Mouse (Mus musculus) left cerebral cortex, adult 9 months (tissue): ENCODE data around the gene Afdn.

Source experiments
- DNase-seq, 2 experiments: peaks; one replicate each; pipeline ENCODE4 v3.0.0; 2022; ENCODE audit warnings: low spot score in 2 of 2

Gene Afdn

DNA sequence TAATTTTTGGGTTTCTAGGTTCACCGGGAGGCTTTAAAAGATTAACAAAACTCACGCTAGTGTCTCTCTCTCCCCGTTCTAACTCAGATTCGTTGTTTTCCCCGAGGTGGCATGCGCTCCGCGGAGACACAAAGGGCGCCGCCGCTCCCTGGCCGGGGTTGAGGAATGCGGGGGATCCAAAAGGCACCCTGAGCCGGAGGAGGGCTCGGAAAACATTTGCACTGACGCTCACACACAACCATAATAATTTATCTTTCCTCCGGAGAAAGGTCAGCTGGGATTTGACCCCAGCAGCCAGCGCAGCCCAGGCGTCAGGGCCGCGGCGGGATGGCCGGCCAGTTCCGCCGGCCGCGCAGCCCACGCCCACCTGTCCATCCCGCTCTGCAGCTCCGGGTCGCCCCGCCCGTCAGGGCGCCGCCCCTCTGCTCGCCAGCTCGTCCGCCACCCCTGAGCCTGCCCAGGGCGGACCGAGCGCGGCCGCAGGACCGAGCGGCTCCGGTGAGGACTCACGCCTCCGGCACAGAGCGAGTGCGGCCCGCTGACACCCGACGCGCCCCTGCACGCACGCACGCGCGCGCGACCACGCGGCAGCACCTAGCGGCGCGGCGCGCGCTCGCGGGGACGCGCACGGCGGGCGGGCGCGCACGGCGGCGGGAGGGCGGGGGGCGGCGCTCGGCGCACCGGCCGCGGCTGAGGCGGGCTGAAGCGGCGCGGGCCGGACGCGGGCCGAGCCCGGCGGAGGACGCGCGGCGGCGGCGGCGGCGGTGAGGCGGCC, at the start of gene Afdn:
Afdn (plus strand) TSS at position 687 of the 775 bp plus-strand sequence.
- DNase-seq: peak in 1 of 2 experiments; percentile 73

DNA sequence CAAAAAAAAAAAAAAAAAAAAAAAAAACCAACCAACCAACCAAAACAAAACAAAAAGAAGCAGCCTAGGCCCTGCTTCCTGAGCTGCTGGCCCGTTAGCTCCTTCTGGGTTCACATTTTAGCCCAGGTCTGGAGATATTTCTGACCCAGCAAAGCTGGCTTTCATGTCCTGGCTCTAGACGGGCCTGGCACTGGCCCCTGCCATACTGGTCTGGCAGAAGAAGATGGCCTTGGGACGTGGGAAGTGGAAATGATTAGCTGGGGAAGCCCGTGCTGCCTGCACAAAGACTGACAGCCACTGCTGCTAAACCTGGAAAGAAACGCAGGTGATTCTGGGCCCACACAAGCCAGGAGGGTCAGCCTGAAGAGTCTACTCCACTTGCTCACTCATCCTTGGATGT, 49.2 kb upstream of the Afdn start:
- DNase-seq: no peak

DNA sequence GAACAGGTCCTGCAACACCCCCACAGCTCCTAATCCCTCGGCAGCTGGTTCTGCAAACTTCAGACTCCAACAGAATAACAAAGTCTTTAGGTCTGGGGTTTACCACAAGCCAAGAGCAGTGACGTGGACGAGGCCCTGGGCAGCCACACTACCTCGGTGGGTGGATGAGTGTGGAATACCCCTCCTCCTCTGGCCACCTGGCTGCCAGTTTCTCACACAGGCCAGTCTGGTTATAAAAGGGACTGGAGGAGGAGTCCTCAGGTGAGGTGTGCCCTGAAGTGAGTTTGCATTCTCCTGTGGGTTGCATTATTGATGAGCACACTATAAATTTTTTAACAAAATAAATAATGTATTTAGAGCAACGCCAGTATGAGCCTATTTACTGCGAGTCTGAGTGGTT, 48.2 kb upstream of the Afdn start:
- no peak for DNase-seq

DNA sequence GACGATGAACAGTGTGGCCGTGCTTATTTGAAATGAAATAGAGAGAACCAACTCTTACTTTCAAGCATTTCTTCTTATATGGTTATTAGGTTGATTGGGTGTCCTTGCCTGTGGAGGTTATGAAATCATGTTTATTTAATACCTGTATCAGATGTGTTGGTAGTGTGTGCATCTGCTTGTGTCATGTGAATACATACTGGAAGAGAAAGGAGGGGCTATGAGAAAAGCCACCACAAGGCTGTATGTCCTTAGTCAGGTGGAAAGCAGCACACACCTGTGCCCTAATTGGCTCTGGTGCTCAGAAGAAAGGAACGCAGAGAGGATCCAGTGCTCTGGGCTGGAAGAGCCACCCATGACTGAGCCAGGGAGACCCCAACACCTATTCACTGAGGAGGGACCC, 47.8 kb upstream of the Afdn start:
- DNase-seq: no peak

DNA sequence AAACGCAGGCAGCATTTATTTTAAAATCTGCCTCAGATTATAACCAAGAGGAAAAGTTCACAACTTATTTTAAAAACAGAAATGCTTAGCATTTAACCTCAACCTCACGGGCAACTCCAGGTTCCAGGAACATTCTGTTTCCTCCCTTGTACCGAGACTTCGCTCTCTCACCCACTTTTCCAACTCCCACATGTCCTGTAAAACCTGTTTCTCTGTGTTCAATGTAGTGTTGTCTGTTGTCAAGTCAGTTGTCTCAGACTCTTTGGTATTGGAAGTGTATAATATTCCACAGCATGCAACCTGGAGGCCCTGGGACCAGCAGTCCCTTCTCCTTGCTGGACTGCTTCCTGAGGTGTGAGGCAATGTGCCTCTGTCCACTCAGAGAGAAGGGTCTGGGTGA, 46.2 kb upstream of the Afdn start:
- no peak for DNase-seq

DNA sequence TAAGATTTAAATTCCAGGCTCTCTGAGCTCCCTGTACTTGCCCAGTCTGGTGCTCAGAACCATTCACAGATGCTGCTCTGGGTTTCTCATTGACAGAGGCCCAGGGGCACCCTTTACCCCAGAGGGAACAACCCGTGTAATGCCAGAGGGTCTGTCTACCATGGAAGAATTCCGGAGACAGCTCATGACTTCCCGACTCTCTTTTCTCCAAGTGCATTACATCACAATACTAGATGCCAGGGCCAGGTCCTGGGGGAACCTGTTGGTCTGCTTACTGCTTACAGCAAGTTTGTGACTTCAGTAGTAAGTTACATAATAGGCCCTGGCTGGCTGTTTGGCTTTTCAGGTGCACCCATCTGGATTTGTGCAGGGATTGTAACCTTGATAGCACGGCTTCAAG, 45.7 kb upstream of the Afdn start:
- DNase-seq: no peak

DNA sequence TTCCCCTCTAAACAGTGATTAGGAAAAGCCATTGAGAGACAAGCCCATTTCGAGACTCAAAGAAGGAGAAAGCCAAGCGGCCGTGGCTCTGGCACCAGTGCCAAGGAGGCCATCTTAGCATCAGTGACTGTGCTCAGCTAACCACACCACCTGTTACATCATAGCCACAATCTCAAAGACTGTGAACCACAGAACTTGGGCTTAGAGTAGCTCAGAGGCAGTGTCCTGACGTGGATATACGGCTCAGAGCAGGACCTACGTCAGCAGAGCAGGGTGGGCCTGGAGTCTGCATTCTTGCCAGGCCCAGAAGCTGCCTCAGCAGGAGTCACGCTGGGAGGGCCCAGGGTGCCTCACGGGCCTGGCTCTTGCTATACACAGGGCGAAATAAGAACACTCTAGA, 44.8 kb upstream of the Afdn start:
- DNase-seq: no peak

DNA sequence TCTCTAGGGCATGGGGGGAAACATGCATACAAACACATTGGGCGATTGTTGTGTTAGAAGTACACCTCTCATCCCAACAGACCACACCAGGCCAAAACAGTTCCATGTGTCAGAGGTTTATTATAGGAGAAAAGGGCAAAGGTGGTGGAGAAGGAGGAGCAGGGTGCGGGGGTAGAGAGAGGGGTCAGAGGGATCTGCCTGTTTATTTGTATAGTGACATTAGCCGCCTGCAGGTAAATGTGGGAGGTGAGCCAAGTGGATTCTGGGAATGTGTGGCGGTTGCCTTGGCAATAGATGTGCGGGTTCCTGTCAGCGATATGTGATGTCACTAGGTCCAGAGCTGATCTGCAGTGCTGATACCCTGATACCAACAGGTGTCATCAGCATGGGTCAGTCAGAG, 44.0 kb upstream of the Afdn start:
- DNase-seq: no peak

DNA sequence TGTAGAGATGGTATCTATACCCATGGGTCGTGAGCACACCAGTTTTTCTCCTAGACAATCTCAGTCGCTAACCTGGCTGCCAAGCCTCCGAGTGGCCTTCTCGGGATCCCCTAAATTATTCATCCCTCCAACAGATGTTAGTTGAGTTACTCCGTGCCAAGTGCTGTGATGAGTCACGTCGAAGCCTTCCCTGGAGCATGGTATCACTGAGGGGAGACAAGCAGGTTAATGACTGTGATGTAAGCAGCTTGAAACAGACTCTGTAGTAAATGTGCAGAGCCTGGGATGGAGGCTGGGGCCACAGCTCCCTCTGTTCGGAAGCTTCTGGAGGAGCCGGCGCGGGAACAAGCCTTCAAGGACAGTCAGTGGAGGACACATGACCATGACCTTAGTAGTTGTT, 42.9 kb upstream of the Afdn start:
- peak in 1 of 2 experiments; percentile 37 for DNase-seq

DNA sequence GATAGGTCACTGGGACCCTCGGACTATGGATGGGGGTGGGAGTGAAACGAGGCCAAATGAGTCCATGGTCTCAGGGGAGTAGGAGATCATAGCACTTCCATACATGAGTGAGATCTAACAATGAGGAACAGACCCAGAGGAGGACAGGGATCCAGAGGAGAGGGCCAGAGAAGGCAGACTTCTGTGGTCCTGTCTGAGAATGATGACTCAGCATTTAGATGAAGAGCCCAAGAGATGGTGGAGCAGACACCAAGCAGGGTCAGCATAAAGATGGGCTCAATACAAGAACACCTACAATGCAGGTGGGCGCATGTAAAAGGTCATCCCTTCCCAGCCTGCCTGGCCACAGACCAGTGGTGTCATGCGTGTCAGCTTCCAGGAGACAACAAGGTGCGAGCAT, 40.2 kb upstream of the Afdn start:
- DNase-seq: no peak

DNA sequence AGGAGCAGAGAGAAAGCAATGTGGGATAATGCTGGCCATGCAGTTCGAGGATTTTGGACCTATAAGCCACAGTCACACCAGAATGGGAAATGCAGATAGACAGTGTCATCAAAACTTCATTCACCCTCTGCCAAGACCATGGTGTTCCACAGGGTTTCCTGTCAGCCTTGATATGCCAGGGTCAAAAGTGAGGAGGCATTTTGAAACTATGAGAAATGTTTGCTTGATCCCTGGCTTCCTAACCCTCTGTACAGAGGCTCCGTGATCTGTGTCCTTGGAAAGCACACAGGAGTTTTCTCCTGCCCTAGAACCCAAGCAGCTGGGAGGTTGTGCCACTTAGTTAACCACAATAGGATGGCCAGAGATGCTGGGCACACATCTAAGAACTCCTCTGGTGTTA, 39.0 kb upstream of the Afdn start:
- DNase-seq: no peak

DNA sequence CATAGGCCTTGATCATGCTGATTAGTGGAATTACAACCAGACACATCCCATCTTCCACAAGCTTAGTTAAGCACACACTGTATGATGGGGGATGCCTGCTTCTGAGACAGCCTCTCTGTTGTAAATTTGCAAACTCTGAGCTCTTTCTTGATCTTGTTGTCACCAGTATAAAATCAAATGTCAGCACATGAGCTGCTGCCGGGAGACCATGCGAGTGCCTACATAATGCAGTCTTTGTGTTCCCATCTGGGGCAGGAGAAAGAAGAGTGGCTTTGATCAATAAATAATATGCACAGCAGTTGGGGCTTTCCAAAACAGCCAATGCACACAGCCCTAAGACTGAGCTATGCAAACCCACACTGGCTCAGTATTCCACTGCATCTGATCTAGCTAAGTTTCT, 37.9 kb upstream of the Afdn start:
- DNase-seq: no peak

DNA sequence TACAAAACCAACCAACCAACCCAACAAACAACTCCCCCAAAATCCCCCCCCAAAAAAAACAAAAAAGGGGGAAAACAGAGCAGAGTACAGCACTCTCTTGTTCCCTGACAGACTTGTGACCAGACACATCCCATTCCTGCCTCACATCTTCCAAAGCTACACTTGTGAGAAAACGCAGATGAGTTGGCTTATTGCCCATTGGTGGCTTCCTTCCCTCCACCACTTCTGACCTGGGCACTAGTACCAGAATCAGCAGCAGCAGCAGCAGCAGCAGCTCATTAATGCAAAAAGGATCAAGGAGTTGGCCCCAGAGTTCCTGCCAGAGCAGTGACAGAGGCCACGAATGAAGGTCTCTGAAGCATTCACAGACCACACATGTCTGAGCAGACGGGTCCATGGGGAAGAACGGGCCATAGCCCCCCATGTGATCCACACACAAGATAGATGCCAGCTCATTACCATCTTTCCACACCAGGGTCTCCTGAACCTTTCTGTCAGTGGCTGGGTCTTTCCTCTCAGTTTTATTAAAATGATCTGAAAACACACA, 35.3 kb upstream of the Afdn start:
- no peak for DNase-seq

DNA sequence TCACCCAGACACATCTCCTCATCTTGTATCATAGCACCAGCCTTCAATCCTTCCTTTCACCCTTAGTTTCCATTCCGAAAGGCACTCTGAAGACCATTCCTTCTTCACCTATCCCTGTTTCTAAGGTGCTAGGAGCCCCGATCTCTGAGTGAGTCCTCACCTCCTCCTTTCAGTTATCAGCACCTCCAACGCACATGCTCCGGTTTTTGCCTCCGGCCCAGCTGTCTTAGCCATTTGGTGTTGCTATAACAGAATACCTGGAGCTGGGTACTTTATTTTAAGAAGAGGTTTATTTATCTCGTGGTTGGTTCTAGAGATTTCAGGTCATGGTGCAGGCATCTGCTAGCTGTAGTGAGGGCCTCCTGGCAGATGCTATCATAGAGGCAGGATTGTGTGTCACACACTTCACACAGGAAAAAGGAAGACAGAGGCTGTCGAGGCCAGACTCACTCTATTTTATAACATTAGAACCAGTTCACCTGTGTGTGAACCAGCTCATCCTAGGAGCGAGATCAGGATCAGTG, 33.4 kb upstream of the Afdn start:
- DNase-seq: peak in 1 of 2 experiments; percentile 58

DNA sequence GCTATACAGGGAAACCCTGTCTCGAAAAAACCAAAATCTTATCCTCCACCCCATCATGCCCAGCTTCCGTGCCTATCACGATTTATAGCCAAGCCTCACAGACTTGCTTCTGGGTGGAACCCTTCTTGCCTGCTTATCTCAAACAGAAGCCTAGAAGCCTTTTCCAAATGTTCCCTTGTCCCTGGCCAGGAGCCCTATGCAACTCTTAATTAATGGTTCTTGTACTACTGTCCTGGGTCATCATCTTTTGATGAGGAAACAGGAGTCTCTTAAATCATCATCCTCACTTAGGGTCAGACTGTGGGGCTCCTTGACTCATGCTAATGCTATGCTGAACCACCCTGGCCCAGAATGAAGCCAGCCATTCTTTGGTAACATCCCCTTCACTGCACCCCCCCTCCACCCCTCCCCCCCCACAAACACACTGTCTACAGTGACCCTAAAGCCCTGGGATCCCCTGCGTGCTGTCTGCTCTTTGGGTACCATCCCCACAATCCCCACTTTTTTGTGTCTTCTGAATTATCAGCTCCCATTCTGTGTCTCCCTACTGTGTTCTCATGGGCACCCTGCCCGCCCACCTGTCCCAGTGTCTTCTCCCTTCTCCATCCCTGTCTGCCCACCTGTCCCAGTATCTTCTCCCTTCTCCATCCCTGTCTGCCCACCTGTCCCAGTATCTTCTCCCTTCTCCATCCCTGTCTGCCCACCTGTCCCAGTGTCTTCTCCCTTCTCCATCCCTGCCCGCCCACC, 29.2 kb upstream of the Afdn start:
- DNase-seq: no peak

DNA sequence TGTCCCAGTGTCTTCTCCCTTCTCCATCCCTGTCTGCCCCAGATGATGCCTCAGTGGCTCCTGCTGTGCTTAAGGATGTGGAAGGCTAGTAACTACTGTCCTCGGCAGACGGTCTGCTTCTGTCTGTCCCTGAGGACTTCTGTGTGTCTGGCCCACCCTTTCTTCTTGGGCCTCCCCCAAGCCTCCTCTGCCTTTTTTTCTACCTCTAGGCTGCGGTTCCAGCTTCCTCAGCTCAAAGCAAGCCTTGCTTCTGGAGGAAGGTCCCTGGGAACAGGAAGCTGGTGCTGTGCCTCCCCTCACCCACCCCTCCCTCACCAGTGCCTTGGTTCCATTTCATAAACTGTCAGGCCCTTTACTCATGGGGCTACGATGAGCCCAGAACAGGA, 28.6 kb upstream of the Afdn start:
- DNase-seq: no peak

DNA sequence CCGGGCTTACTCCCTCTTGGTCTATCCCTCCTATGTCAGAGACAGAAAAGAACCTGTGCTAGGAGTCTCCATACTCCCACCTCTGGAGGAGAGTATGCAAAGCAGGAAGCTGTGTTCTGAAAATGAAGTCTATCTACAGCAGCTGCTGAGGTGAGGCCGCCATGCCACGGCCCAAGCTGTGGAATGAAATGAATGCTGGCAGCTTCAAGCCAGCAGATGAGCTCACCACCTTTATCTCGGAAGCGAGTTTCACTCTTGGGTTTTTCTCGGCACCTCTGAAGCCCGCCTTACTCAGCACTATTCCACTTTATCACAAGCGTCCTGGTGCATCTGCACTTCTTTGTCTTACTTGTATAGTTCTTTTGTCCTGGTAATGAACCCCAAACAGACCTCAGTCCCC, 27.7 kb upstream of the Afdn start:
- DNase-seq: no peak

DNA sequence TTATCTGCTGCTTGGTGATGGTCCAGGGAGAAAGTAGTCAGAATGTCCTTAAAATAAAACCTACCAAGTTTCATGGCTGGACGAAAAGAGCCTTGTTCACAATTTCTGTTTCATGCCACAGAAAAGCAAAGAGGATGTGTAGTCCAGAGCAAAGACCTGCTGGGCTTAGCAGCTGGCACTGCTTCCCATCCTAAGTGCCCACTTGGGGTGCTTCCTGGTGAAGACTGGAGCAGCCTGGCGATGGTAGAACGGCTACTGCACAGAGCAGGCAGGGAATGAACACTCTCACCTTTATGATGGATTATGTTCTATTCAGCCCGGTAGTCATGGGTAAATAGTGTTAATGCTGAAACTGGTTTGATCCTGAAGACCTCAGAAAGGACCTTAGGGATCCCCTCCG, 26.4 kb upstream of the Afdn start:
- no peak for DNase-seq

DNA sequence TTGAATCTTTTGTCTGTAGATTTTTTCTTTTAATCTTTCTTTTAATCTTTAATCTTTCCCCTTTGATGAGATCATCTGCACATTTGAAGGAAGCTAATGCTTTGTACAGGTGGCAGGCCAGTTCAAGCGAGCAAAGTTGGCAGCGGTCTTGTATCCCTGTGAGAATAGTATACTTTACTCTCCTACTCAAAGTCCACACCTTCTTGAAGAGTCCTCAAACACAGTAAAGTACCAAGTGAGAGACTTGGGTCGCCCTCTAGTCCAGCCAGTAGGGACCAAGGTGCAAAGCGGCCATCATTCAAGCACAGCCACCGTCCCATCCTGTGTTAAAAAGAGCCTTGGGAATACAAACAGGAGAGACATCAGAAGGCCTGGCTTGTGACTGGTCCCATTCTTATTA, 25.3 kb upstream of the Afdn start:
- no peak for DNase-seq

DNA sequence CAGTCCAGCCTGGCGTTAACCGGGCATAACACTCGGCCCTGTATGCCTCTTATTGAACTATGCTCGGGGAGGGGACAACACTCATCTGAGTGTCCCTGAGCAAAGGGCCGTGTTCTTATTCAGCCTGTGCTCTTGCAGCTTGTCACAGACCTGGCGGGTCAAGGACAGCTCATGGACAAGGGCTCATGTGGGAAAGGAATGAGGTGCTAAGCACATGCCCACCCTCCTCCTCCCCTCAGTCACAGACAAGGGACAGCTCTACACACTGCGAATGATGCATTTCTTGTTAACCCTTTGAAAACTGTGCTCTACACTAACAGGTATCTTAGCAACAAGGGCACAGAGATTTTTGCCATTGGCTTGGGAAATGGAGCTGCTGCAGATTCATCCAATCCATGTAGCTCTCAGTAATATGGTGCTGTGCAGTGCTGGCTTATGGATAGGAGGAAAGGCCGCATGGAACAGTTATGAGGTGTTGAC, 24.5 kb upstream of the Afdn start:
- no peak for DNase-seq

DNA sequence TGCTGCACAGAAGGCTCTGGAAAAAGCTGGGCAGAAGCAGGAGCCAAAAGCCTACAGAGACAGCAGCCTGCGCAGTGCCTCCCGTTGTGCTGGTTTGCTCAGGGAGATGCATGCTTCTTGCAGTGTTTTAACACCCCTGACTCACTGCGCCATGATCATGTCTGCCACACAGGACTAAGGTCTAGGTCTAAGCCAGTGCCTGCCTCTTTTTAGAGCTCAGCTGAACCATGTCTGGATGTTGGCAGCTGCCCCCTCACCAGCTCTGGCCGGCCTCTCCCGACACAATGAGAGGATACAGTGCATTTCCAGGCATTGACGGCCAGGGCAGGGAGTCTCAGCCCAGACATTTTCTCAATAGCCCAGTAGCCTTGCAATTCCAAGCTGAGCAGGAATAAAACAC, 23.0 kb upstream of the Afdn start:
- no peak for DNase-seq

DNA sequence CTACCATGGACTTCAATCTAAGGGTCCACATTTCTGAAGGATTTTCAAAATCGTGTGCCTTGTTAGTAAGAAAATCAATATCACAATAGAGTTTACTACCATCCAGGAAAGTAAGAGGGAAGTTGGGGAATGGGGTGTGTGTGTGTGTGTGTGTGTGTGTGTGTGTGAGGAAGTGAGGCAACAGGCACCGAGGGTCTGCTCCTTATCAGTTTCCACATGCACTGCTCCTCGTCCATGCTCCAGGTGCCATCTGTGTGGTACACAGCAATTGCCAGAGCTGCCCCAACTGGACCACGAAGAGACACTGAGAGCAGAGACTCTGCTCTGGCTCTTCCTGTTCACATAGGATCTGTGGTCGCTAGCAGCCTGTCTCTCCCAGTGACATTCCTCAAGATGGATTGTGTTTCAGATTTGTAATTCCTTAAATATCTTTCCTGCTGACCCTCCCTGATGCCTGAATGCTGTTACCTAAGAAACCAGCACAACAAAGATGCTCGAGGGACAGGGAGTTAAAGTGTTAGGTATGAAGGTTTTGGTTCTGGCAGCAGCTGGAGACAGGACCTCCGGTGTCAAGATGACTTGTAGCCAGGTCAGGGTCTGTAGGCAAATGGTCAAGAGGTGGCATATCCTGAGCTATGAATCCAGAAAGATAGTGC, 22.1 kb upstream of the Afdn start:
- no peak for DNase-seq
